In the genomic region with DNA sequence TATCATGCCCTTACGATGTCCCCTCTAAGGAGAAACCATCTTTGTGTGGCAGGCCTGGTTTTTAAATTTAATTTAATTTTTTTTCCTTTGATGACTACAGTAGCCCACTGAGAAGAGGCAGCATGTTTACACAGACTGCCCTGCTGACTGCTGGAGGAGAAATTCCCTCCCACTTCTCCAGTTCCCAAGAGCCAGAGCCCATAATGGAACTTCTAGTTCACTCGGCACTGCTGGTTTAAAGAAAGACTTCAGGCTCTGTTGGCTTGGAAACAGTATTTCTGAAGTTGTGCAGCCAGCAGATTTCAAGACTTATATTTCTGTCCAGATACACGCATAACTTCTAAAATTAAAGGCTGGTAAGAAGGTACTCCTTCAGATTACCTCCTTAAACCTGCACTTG, we compare ENCODE assay signal across 19 mouse cellular contexts.
DNase-seq lines count a peak whose midpoint lies in the region; ATAC-seq and TF ChIP-seq lines count a peak whose summit lies in the region.
"Had no signal": no experiment of that assay in that cellular context is flagged by ENCODE, and none has a peak within 500 bp of the region (broad histone marks: within the 10 kb centered on the region; RNA-seq: fewer than 3 reads in every experiment).

No protein-coding gene starts in this region.

- no peak overlapping the region for H3K4me2 ChIP-seq in heart, embryonic 16.5 days (ENCODE audit: low read depth, low read length)
- no peak overlapping the region for H3K4me2 ChIP-seq in lung, embryonic 14.5 days
- H3K4me2 ChIP-seq in intestine, embryonic 14.5 days (ENCODE audit: low read length), result peak overlapping the region; percentile 40
- peak overlapping the region; percentile 30; the same call in 1 of the 2 replicates for H3K4me2 ChIP-seq in stomach, embryonic 15.5 days
- H3K4me2 ChIP-seq: forebrain, embryonic 12.5 days; midbrain, embryonic 15.5 days; neural tube, embryonic 15.5 days had no signal

- WGBS in heart, embryonic 16.5 days, result 58% methylated on average over 3 of the region's 3 CpGs
- WGBS in lung, embryonic 14.5 days, result 42% methylated on average over 3 of the region's 3 CpGs
- 34% methylated on average over 3 of the region's 3 CpGs for WGBS in intestine, embryonic 14.5 days
- WGBS in stomach, embryonic 15.5 days, result 52% methylated on average over 3 of the region's 3 CpGs

- H3K4me3 ChIP-seq in heart, embryonic 16.5 days (ENCODE audit: low read length), result no peak overlapping the region
- no peak overlapping the region for H3K4me3 ChIP-seq in lung, embryonic 14.5 days (ENCODE audit: low read depth, low read length)
- 0 out of 2 replicates have a peak overlapping the region, but pooled peaks have one; percentile 3 for H3K4me3 ChIP-seq in intestine, embryonic 14.5 days (ENCODE audit: low read depth, low read length)
- H3K4me3 ChIP-seq in stomach, embryonic 15.5 days (replicated peaks), result no peak overlapping the region
- H3K4me3 ChIP-seq: forebrain, embryonic 12.5 days; midbrain, embryonic 15.5 days; myocyte; neural tube, embryonic 15.5 days had no signal

- no peaks in the 10 kb centered on the region for H3K27me3 ChIP-seq in heart, embryonic 16.5 days (ENCODE audit: control insufficient read depth, insufficient read depth, low read length)
- no peaks in the 10 kb centered on the region for H3K27me3 ChIP-seq in lung, embryonic 14.5 days (ENCODE audit: insufficient read depth, low read length)
- H3K27me3 ChIP-seq in intestine, embryonic 14.5 days (replicated peaks; ENCODE audit: control insufficient read depth, insufficient read depth, low read length), result no peaks in the 10 kb centered on the region
- H3K27me3 ChIP-seq in stomach, embryonic 15.5 days (replicated peaks), result no peaks in the 10 kb centered on the region
- H3K27me3 ChIP-seq: forebrain, embryonic 12.5 days; midbrain, embryonic 15.5 days; neural tube, embryonic 15.5 days had no signal

- peak overlapping the region; percentile 7; the same call in 1 of the 2 replicates for H3K27ac ChIP-seq in heart, embryonic 16.5 days (ENCODE audit: low read length)
- H3K27ac ChIP-seq in lung, embryonic 14.5 days (ENCODE audit: low read depth), result peak overlapping the region; percentile 5; the same call in 1 of the 2 replicates
- H3K27ac ChIP-seq in intestine, embryonic 14.5 days (ENCODE audit: low read depth), result peak overlapping the region; percentile 55; the same call in 1 of the 2 replicates
- peak overlapping the region; percentile 45 for H3K27ac ChIP-seq in stomach, embryonic 15.5 days
- H3K27ac ChIP-seq: forebrain, embryonic 12.5 days; midbrain, embryonic 15.5 days; neural tube, embryonic 15.5 days had no signal

- H3K9ac ChIP-seq in heart, embryonic 16.5 days (ENCODE audit: low read length), result no peak overlapping the region
- no peak overlapping the region for H3K9ac ChIP-seq in lung, embryonic 14.5 days
- H3K9ac ChIP-seq in intestine, embryonic 14.5 days (ENCODE audit: low read length), result no peak overlapping the region
- no peak overlapping the region for H3K9ac ChIP-seq in stomach, embryonic 15.5 days
- H3K9ac ChIP-seq: forebrain, embryonic 12.5 days; midbrain, embryonic 15.5 days; neural tube, embryonic 15.5 days had no signal

- no peak for ATAC-seq in heart, embryonic 16.5 days (replicated peaks; ENCODE audit: extremely low read depth, insufficient read depth, low FRiP score)
- no peak for ATAC-seq in lung, embryonic 14.5 days (ENCODE audit: insufficient read depth)
- no peak for ATAC-seq in intestine, embryonic 14.5 days (replicated peaks; ENCODE audit: low FRiP score, low TSS enrichment, low read depth)
- ATAC-seq in stomach, embryonic 15.5 days (ENCODE audit: insufficient read depth, low FRiP score, low read depth), result no peak
- ATAC-seq: hindbrain, embryonic 16.5 days; midbrain, embryonic 15.5 days had no signal

- no peak for TF ChIP-seq CTCF in lung, embryonic 14.5 days (IDR thresholded peaks at IDR 0.05; ENCODE audit: low read depth)

- peaks cover 5% of the 10 kb centered on the region; the same call in 1 of the 2 replicates for H3K36me3 ChIP-seq in heart, embryonic 16.5 days (ENCODE audit: control insufficient read depth, insufficient read depth)
- H3K36me3 ChIP-seq in lung, embryonic 14.5 days (ENCODE audit: insufficient read depth), result peaks cover 15% of the 10 kb centered on the region; the same call in 1 of the 2 replicates
- H3K36me3 ChIP-seq in intestine, embryonic 14.5 days (ENCODE audit: control insufficient read depth, insufficient read depth, low read length), result peaks cover 22% of the 10 kb centered on the region
- H3K36me3 ChIP-seq in stomach, embryonic 15.5 days, result no peaks in the 10 kb centered on the region
- H3K36me3 ChIP-seq: forebrain, embryonic 12.5 days; midbrain, embryonic 15.5 days had no signal

- peaks cover 15% of the 10 kb centered on the region for H3K4me1 ChIP-seq in heart, embryonic 16.5 days (ENCODE audit: control insufficient read depth, insufficient read depth, low read length)
- H3K4me1 ChIP-seq in lung, embryonic 14.5 days (ENCODE audit: insufficient read depth), result peaks cover 4% of the 10 kb centered on the region; the same call in 1 of the 2 replicates
- H3K4me1 ChIP-seq in intestine, embryonic 14.5 days (replicated peaks; ENCODE audit: control insufficient read depth, insufficient read depth, low read length), result peaks cover 17% of the 10 kb centered on the region
- H3K4me1 ChIP-seq in stomach, embryonic 15.5 days, result no peaks in the 10 kb centered on the region
- H3K4me1 ChIP-seq: forebrain, embryonic 12.5 days; midbrain, embryonic 15.5 days; neural tube, embryonic 15.5 days had no signal

- no peak for DNase-seq in heart, adult 9 months (ENCODE audit: low spot score in 2 of 2)
- DNase-seq in lung, embryonic 14.5 days, result peak; percentile 43
- DNase-seq in lung, postnatal 4 days, result no peak
- no peak for DNase-seq in intestine, embryonic 14.5 days (ENCODE audit: low spot score)
- no peak for DNase-seq in gastrocnemius, postnatal 25 days
- DNase-seq: cerebellum, postnatal 14 days; gastrocnemius, postnatal 10 days; heart, postnatal 4 days; kidney, adult 8-10 months; liver; right cerebral cortex, postnatal 25 days; thymus, postnatal 25 days had no signal

- no peaks in the 10 kb centered on the region for H3K9me3 ChIP-seq in heart, embryonic 16.5 days (replicated peaks; ENCODE audit: control insufficient read depth, low read length)
- no peaks in the 10 kb centered on the region for H3K9me3 ChIP-seq in lung, embryonic 14.5 days (ENCODE audit: low read depth, low read length)
- no peaks in the 10 kb centered on the region for H3K9me3 ChIP-seq in intestine, embryonic 14.5 days (ENCODE audit: control insufficient read depth, low read length)
- no peaks in the 10 kb centered on the region for H3K9me3 ChIP-seq in stomach, embryonic 15.5 days
- H3K9me3 ChIP-seq: forebrain, embryonic 12.5 days; midbrain, embryonic 15.5 days; neural tube, embryonic 15.5 days had no signal

Comparison
In these comparisons a context has a peak if more than half of its experiments do, and no peak if none do; other contexts are left out.
1. H3K27ac ChIP-seq: peak in every context shown above with its lines; median percentile 55 in intestine, embryonic 14.5 days; 45 in stomach, embryonic 15.5 days; 7 in heart, embryonic 16.5 days; 5 in lung, embryonic 14.5 days.
2. H3K4me2 ChIP-seq: peak in intestine, embryonic 14.5 days (single experiment) and stomach, embryonic 15.5 days (single experiment); none in heart, embryonic 16.5 days (single experiment) and lung, embryonic 14.5 days (single experiment).